In genomic region chr11:79003053-79003768, GRCm38 (mm10) we compare ENCODE assay signal across 10 mouse cellular contexts. TPM values are rescaled to one million over a fixed set of nuclear protein-coding genes. Genes with fewer than 3 reads are reported as not detected.
DNase-seq lines count a peak whose midpoint lies in the region; ATAC-seq and TF ChIP-seq lines count a peak whose summit lies in the region.
"Had no signal": no experiment of that assay in that cellular context is flagged by ENCODE, and none has a peak within 500 bp of the region (broad histone marks: within the 10 kb centered on the region; RNA-seq: fewer than 3 reads in every experiment).

No protein-coding gene starts in this region.

- no peaks in the 10 kb centered on the region for H3K27me3 ChIP-seq in forebrain, embryonic 11.5 days (ENCODE audit: control insufficient read depth, insufficient read depth, low read length)
- H3K27me3 ChIP-seq in forebrain, embryonic 12.5 days, result no peaks in the 10 kb centered on the region
- no peaks in the 10 kb centered on the region for H3K27me3 ChIP-seq in kidney, embryonic 15.5 days
- no peaks in the 10 kb centered on the region for H3K27me3 ChIP-seq in forebrain, postnatal 0 days (ENCODE audit: insufficient read depth, low read length)
- H3K27me3 ChIP-seq: embryonic facial prominence, embryonic 12.5 days; midbrain, embryonic 15.5 days had no signal

- H3K27ac ChIP-seq in forebrain, embryonic 11.5 days (ENCODE audit: low read depth, low read length), result no peak overlapping the region
- no peak overlapping the region for H3K27ac ChIP-seq in forebrain, embryonic 12.5 days
- H3K27ac ChIP-seq in bone marrow, adult 2 months (ENCODE audit: control insufficient read depth, insufficient read depth, low read depth, low read length, poor library complexity), result peak overlapping the region; percentile 58
- H3K27ac ChIP-seq in kidney, embryonic 15.5 days, result peak overlapping the region; percentile 84
- H3K27ac ChIP-seq in forebrain, postnatal 0 days (ENCODE audit: low read depth, low read length), result no peak overlapping the region
- H3K27ac ChIP-seq: embryonic facial prominence, embryonic 12.5 days; midbrain, embryonic 15.5 days had no signal

- H3K4me1 ChIP-seq in forebrain, embryonic 11.5 days (replicated peaks; ENCODE audit: control insufficient read depth, insufficient read depth, low read length), result no peaks in the 10 kb centered on the region
- no peaks in the 10 kb centered on the region; the same call in 1 of the 2 replicates for H3K4me1 ChIP-seq in forebrain, embryonic 12.5 days
- H3K4me1 ChIP-seq in bone marrow, adult 2 months (ENCODE audit: control insufficient read depth, insufficient read depth, low read length), result peaks cover 9% of the 10 kb centered on the region; the same call in 1 of the 2 replicates
- H3K4me1 ChIP-seq in kidney, embryonic 15.5 days, result peaks cover 27% of the 10 kb centered on the region
- no peaks in the 10 kb centered on the region for H3K4me1 ChIP-seq in forebrain, postnatal 0 days (ENCODE audit: insufficient read depth)
- H3K4me1 ChIP-seq: embryonic facial prominence, embryonic 12.5 days; midbrain, embryonic 15.5 days had no signal

- whole genome bisulfite sequencing in forebrain, embryonic 11.5 days, result 85% methylated on average over 11 of the region's 11 CpGs
- 86% methylated on average over 11 of the region's 11 CpGs for WGBS in forebrain, embryonic 12.5 days
- 28% methylated on average over 11 of the region's 11 CpGs for WGBS in bone marrow, adult 2 months
- WGBS in kidney, embryonic 15.5 days, result 44% methylated on average over 11 of the region's 11 CpGs
- WGBS in forebrain, postnatal 0 days, result 84% methylated on average over 11 of the region's 11 CpGs

- H3K4me2 ChIP-seq in forebrain, embryonic 11.5 days (ENCODE audit: low read depth, low read length, severe bottlenecking), result no peak overlapping the region
- H3K4me2 ChIP-seq in forebrain, embryonic 12.5 days, result no peak overlapping the region
- H3K4me2 ChIP-seq in kidney, embryonic 15.5 days, result no peak overlapping the region
- H3K4me2 ChIP-seq in forebrain, postnatal 0 days (ENCODE audit: low read depth), result no peak overlapping the region
- H3K4me2 ChIP-seq: embryonic facial prominence, embryonic 12.5 days; midbrain, embryonic 15.5 days had no signal

- no peak for TF ChIP-seq CTCF in bone marrow, adult 2 months (IDR thresholded peaks at IDR 0.05; ENCODE audit: control insufficient read depth, insufficient read depth, low read length)
- TF ChIP-seq CTCF in forebrain, postnatal 0 days (IDR thresholded peaks at IDR 0.05; ENCODE audit: low read depth), result no peak

- H3K4me3 ChIP-seq in forebrain, embryonic 11.5 days (ENCODE audit: low read depth, low read length), result no peak overlapping the region
- no peak overlapping the region for H3K4me3 ChIP-seq in forebrain, embryonic 12.5 days (replicated peaks)
- no peak overlapping the region for H3K4me3 ChIP-seq in bone marrow, adult 2 months (replicated peaks; ENCODE audit: control insufficient read depth, low read depth, low read length)
- no peak overlapping the region for H3K4me3 ChIP-seq in kidney, embryonic 15.5 days (replicated peaks)
- no peak overlapping the region for H3K4me3 ChIP-seq in forebrain, postnatal 0 days (ENCODE audit: low read depth, low read length)
- H3K4me3 ChIP-seq: embryonic facial prominence, embryonic 12.5 days; midbrain, embryonic 15.5 days had no signal

- no peak for ATAC-seq in forebrain, embryonic 11.5 days (replicated peaks; ENCODE audit: low FRiP score)
- no peak for ATAC-seq in forebrain, embryonic 12.5 days (ENCODE audit: low FRiP score)
- peak; percentile 62; the same call in 1 of the 2 replicates for ATAC-seq in kidney, embryonic 15.5 days (replicated peaks; ENCODE audit: low FRiP score)
- ATAC-seq in megakaryocyte-erythroid progenitor cell, adult 5-6 weeks (replicated peaks; ENCODE audit: low FRiP score, low TSS enrichment, poor library complexity, severe bottlenecking), result peak; percentile 41; the same call in 1 of the 2 replicates
- ATAC-seq in forebrain, postnatal 0 days, result no peak
- ATAC-seq: midbrain, embryonic 15.5 days had no signal

- no peaks in the 10 kb centered on the region for H3K36me3 ChIP-seq in forebrain, embryonic 11.5 days (ENCODE audit: control insufficient read depth, insufficient read depth, low read length)
- H3K36me3 ChIP-seq in forebrain, embryonic 12.5 days (replicated peaks), result no peaks in the 10 kb centered on the region
- H3K36me3 ChIP-seq in kidney, embryonic 15.5 days, result no peaks in the 10 kb centered on the region
- no peaks in the 10 kb centered on the region for H3K36me3 ChIP-seq in forebrain, postnatal 0 days (ENCODE audit: insufficient read depth)
- H3K36me3 ChIP-seq: embryonic facial prominence, embryonic 12.5 days; midbrain, embryonic 15.5 days had no signal

- peak; percentile 37 for DNase-seq in forebrain, embryonic 11.5 days (ENCODE audit: low spot score)
- no peak for DNase-seq in adrenal gland, postnatal 4 days (ENCODE audit: low spot score in 2 of 2)
- DNase-seq in forebrain, postnatal 0 days, result no peak
- DNase-seq in layer of hippocampus, postnatal 10 days (ENCODE audit: low spot score in 2 of 2), result no peak

- no peak for TF ChIP-seq POLR2A in bone marrow, adult 2 months (IDR thresholded peaks at IDR 0.05; ENCODE audit: borderline replicate concordance, control insufficient read depth, low read depth, low read length)

- no peaks in the 10 kb centered on the region for H3K9me3 ChIP-seq in forebrain, embryonic 11.5 days (ENCODE audit: control insufficient read depth, low read length)
- no peaks in the 10 kb centered on the region for H3K9me3 ChIP-seq in forebrain, embryonic 12.5 days
- no peaks in the 10 kb centered on the region for H3K9me3 ChIP-seq in kidney, embryonic 15.5 days (replicated peaks)
- H3K9me3 ChIP-seq in forebrain, postnatal 0 days (ENCODE audit: low read length), result no peaks in the 10 kb centered on the region
- H3K9me3 ChIP-seq: embryonic facial prominence, embryonic 12.5 days; midbrain, embryonic 15.5 days had no signal

- no peak overlapping the region for H3K9ac ChIP-seq in forebrain, embryonic 11.5 days (ENCODE audit: low read length)
- no peak overlapping the region for H3K9ac ChIP-seq in forebrain, embryonic 12.5 days
- H3K9ac ChIP-seq in kidney, embryonic 15.5 days, result no peak overlapping the region
- H3K9ac ChIP-seq in forebrain, postnatal 0 days, result no peak overlapping the region
- H3K9ac ChIP-seq: embryonic facial prominence, embryonic 12.5 days; midbrain, embryonic 15.5 days had no signal

RNA-seq across cellular contexts. Expression of gene Lgals9, which starts 18.5 kb away (rescaled TPM):
- 3.7 and 4.0 TPM in 2 replicates for polyA plus RNA-seq in forebrain, embryonic 11.5 days (2014; fragmentation: Nextera tagmentation; extraction: Ambion mirVana)
- polyA plus RNA-seq in forebrain, embryonic 12.5 days (2016; fragmentation: Nextera tagmentation; extraction: Ambion mirVana), result 4.8 and 5.7 TPM in 2 replicates
- polyA plus RNA-seq in bone marrow, adult 2 months (2011; ENCODE audit: insufficient read depth, insufficient read length, low replicate concordance, missing spikeins), result 54.4 and 58.6 TPM in 2 replicates
- 40.5 and 49.9 TPM in 2 replicates for polyA plus RNA-seq in kidney, embryonic 15.5 days (2015; fragmentation: Nextera tagmentation; extraction: Ambion mirVana)
- total RNA-seq in megakaryocyte-erythroid progenitor cell, adult 5-6 weeks (2014; fragmentation: Nextera tagmentation), result 535 and 677 TPM in 2 replicates
- total RNA-seq in megakaryocyte-erythroid progenitor cell, adult 5-6 weeks (2017), result 135 and 231 TPM in 2 replicates
- 10 to 100 TPM; 32.6 to 57.1 TPM for total RNA-seq in adrenal gland, postnatal 4 days (2021)
- total RNA-seq in forebrain, postnatal 0 days (2014; rRNA removed), result 8.6 and 13.9 TPM in 2 replicates
- polyA plus RNA-seq in forebrain, postnatal 0 days (2015; fragmentation: Nextera tagmentation; extraction: Ambion mirVana), result 20.5 and 21.7 TPM in 2 replicates
- 1 to 10 TPM; 6.6 to 7.1 TPM for total RNA-seq in layer of hippocampus, postnatal 10 days (2021)

Comparison
In these comparisons a context has a peak if more than half of its experiments do, and no peak if none do; other contexts are left out.
1. ATAC-seq: peak in kidney, embryonic 15.5 days (single experiment) and megakaryocyte-erythroid progenitor cell, adult 5-6 weeks (single experiment); none in forebrain, embryonic 11.5 days (single experiment), forebrain, embryonic 12.5 days (single experiment) and forebrain, postnatal 0 days (single experiment).
2. H3K27ac ChIP-seq: peak in bone marrow, adult 2 months (single experiment) and kidney, embryonic 15.5 days (single experiment); none in forebrain, embryonic 11.5 days (single experiment), forebrain, embryonic 12.5 days (single experiment) and forebrain, postnatal 0 days (single experiment).